Mouse (Mus musculus): ENCODE results near the gene Thsd7b. TPM values are rescaled to one million over a fixed set of nuclear protein-coding genes. Genes with fewer than 3 reads are reported as not detected.
"Not testable (repeated sequence)": the region's sequence is repeated elsewhere in the genome, so short reads cannot be mapped to it uniquely, and the experiment has no call there.

Thsd7b gene
- polyA plus RNA-seq, 2 experiments, result 0.07 to 0.22 TPM

- no peak for TF ChIP-seq EP300 (IDR thresholded peaks at IDR 0.05; ENCODE audit: low read depth)
- peak; percentile 43; the same call in 1 of the 2 replicates for TF ChIP-seq CTCF (IDR thresholded peaks at IDR 0.05; ENCODE audit: low read depth)
- Histone ChIP-seq H3K4me2 (ENCODE audit: low read depth) (no peak overlapping the region), H3K4me3 (ENCODE audit: insufficient read depth in 1 of 2, low read depth in 2 of 2, low read length in 2 of 2) (no peak overlapping the region), H3K9ac (replicated peaks) (no peak overlapping the region), H3K27ac (no peak overlapping the region), H3K4me1 (replicated peaks; ENCODE audit: control insufficient read depth in 2 of 2, insufficient read depth in 2 of 2, low read length in 1 of 2) (no peaks in the 10 kb centered on the region), H3K36me3 (replicated peaks; ENCODE audit: control insufficient read depth, insufficient read depth, low read depth) (no peaks in the 10 kb centered on the region), H3K9me3 (ENCODE audit: control insufficient read depth, low read length) (no peaks in the 10 kb centered on the region), H3K27me3 (ENCODE audit: control insufficient read depth, insufficient read depth, low read length) (no peaks in the 10 kb centered on the region)
- DNase-seq (ENCODE audit: low read depth in 3 of 3, low spot score in 3 of 3) (no peak), ATAC-seq (ENCODE audit: insufficient read depth) (no peak)
- WGBS (ENCODE audit: insufficient replicate concordance), result 38% methylated on average over 2 of the region's 2 CpGs
These were observed 894.2 kb downstream of the Thsd7b start for GRCm38 (mm10) chr1:130167260-130167659.

- Histone ChIP-seq H3K9ac (replicated peaks) (no peak overlapping the region), H3K9me3 (ENCODE audit: control insufficient read depth, low read length) (no peaks in the 10 kb centered on the region), H3K36me3 (replicated peaks; ENCODE audit: control insufficient read depth, insufficient read depth, low read depth) (no peaks in the 10 kb centered on the region), H3K27me3 (ENCODE audit: control insufficient read depth, insufficient read depth, low read length) (no peaks in the 10 kb centered on the region), H3K4me2 (ENCODE audit: low read depth) (no peak overlapping the region), H3K4me1 (replicated peaks; ENCODE audit: control insufficient read depth in 2 of 2, insufficient read depth in 2 of 2, low read length in 1 of 2) (no peaks in the 10 kb centered on the region), H3K4me3 (ENCODE audit: insufficient read depth in 1 of 2, low read depth in 2 of 2, low read length in 2 of 2) (no peak overlapping the region), H3K27ac (no peak overlapping the region)
- DNase-seq (ENCODE audit: low read depth in 3 of 3, low spot score in 3 of 3) (no peak), ATAC-seq (ENCODE audit: insufficient read depth) (no peak)
- no peak for TF ChIP-seq CTCF (IDR thresholded peaks at IDR 0.05; ENCODE audit: low read depth)
- TF ChIP-seq EP300 (IDR thresholded peaks at IDR 0.05; ENCODE audit: low read depth), result no peak
- WGBS (ENCODE audit: insufficient replicate concordance), result 47% methylated on average over 6 of the region's 6 CpGs
These were observed 896.8 kb downstream of the Thsd7b start for GRCm38 (mm10) chr1:130169875-130170274.

- H3K27ac ChIP-seq, result no peak overlapping the region
- H3K4me1 ChIP-seq (replicated peaks; ENCODE audit: control insufficient read depth in 2 of 2, insufficient read depth in 2 of 2, low read length in 1 of 2), result no peaks in the 10 kb centered on the region
- no peaks in the 10 kb centered on the region for H3K36me3 ChIP-seq (replicated peaks; ENCODE audit: control insufficient read depth, insufficient read depth, low read depth)
- TF ChIP-seq CTCF (IDR thresholded peaks at IDR 0.05; ENCODE audit: low read depth), result no peak
- TF ChIP-seq EP300 (IDR thresholded peaks at IDR 0.05; ENCODE audit: low read depth), result no peak
- no peak overlapping the region for H3K9ac ChIP-seq (replicated peaks)
- H3K4me2 ChIP-seq (ENCODE audit: low read depth), result no peak overlapping the region
- WGBS (ENCODE audit: insufficient replicate concordance), result 81% methylated on average over 1 of the region's 1 CpGs
- H3K27me3 ChIP-seq (ENCODE audit: control insufficient read depth, insufficient read depth, low read length), result no peaks in the 10 kb centered on the region
- no peaks in the 10 kb centered on the region for H3K9me3 ChIP-seq (ENCODE audit: control insufficient read depth, low read length)
- no peak for DNase-seq (ENCODE audit: low read depth in 3 of 3, low spot score in 3 of 3)
- ATAC-seq (ENCODE audit: insufficient read depth), result no peak
- no peak overlapping the region for H3K4me3 ChIP-seq (ENCODE audit: insufficient read depth in 1 of 2, low read depth in 2 of 2, low read length in 2 of 2)
These were observed 897.2 kb downstream of the Thsd7b start for GRCm38 (mm10) chr1:130170290-130170689.

GRCm38 (mm10) chr1:130186836-130187235, 913.7 kb downstream of the Thsd7b start:
- not testable (repeated sequence) for DNase-seq (ENCODE audit: low read depth in 3 of 3, low spot score in 3 of 3); H3K27me3 ChIP-seq (ENCODE audit: control insufficient read depth, insufficient read depth, low read length); ATAC-seq (ENCODE audit: insufficient read depth); H3K9ac ChIP-seq (replicated peaks); H3K9me3 ChIP-seq (ENCODE audit: control insufficient read depth, low read length); H3K4me1 ChIP-seq (replicated peaks; ENCODE audit: control insufficient read depth in 2 of 2, insufficient read depth in 2 of 2, low read length in 1 of 2); H3K27ac ChIP-seq; H3K4me3 ChIP-seq (ENCODE audit: insufficient read depth in 1 of 2, low read depth in 2 of 2, low read length in 2 of 2); H3K36me3 ChIP-seq (replicated peaks; ENCODE audit: control insufficient read depth, insufficient read depth, low read depth); H3K4me2 ChIP-seq (ENCODE audit: low read depth)
- 64% methylated on average over 7 of the region's 7 CpGs for WGBS (ENCODE audit: insufficient replicate concordance)

- Histone ChIP-seq H3K4me3 (ENCODE audit: insufficient read depth in 1 of 2, low read depth in 2 of 2, low read length in 2 of 2) (no peak overlapping the region), H3K9me3 (ENCODE audit: control insufficient read depth, low read length) (no peaks in the 10 kb centered on the region), H3K27ac (no peak overlapping the region), H3K4me1 (replicated peaks; ENCODE audit: control insufficient read depth in 2 of 2, insufficient read depth in 2 of 2, low read length in 1 of 2) (no peaks in the 10 kb centered on the region), H3K27me3 (ENCODE audit: control insufficient read depth, insufficient read depth, low read length) (no peaks in the 10 kb centered on the region), H3K4me2 (ENCODE audit: low read depth) (no peak overlapping the region), H3K36me3 (replicated peaks; ENCODE audit: control insufficient read depth, insufficient read depth, low read depth) (no peaks in the 10 kb centered on the region), H3K9ac (replicated peaks) (no peak overlapping the region)
- WGBS (ENCODE audit: insufficient replicate concordance), result 33% methylated on average over 6 of the region's 6 CpGs
- TF ChIP-seq EP300 (IDR thresholded peaks at IDR 0.05; ENCODE audit: low read depth), result no peak
- TF ChIP-seq CTCF (IDR thresholded peaks at IDR 0.05; ENCODE audit: low read depth), result peak; percentile 52
- DNase-seq (ENCODE audit: low read depth in 3 of 3, low spot score in 3 of 3), result peak in 2 of 3 experiments; percentile 15 to 20
- ATAC-seq (ENCODE audit: insufficient read depth), result peak; percentile 52; the same call in 1 of the 2 replicates
These were observed 919.3 kb downstream of the Thsd7b start for GRCm38 (mm10) chr1:130192190-130193028.
